Mouse (Mus musculus): ENCODE measurements around the gene Foxo6.
A peak's percentile ranks its signal among the peaks of the same experiment; 100 is the strongest.

Foxo6 gene

GRCm38 (mm10) chr4:120248800-120249261 is 38.3 kb downstream of the Foxo6 start:
- peak; percentile 55 to 69 for DNase-seq (ENCODE audit: low spot score in 2 of 2)

GRCm38 (mm10) chr4:120247412-120247811 is 39.7 kb downstream of the Foxo6 start:
- no peak for DNase-seq (ENCODE audit: low spot score in 2 of 2)

- DNase-seq (ENCODE audit: low spot score in 2 of 2): no peak
These were observed 41.1 kb downstream of the Foxo6 start for GRCm38 (mm10) chr4:120246086-120246485.

GRCm38 (mm10) chr4:120242783-120243262 is 44.3 kb downstream of the Foxo6 start:
- DNase-seq (ENCODE audit: low spot score in 2 of 2): peak; percentile 71 to 79

GRCm38 (mm10) chr4:120241106-120241505 is 46.0 kb downstream of the Foxo6 start:
- no peak for DNase-seq (ENCODE audit: low spot score in 2 of 2)

- no peak for DNase-seq (ENCODE audit: low spot score in 2 of 2)
These were observed 47.7 kb downstream of the Foxo6 start for GRCm38 (mm10) chr4:120239419-120239818.

GRCm38 (mm10) chr4:120233243-120233642 is 53.9 kb downstream of the Foxo6 start:
- no peak for DNase-seq (ENCODE audit: low spot score in 2 of 2)

- no peak for DNase-seq (ENCODE audit: low spot score in 2 of 2)
These were observed 54.6 kb downstream of the Foxo6 start for GRCm38 (mm10) chr4:120232541-120232940.

- DNase-seq (ENCODE audit: low spot score in 2 of 2): no peak
These were observed 55.2 kb downstream of the Foxo6 start for GRCm38 (mm10) chr4:120231982-120232381.

GRCm38 (mm10) chr4:120230256-120230649 is 56.9 kb downstream of the Foxo6 start:
- peak; percentile 73 to 82 for DNase-seq (ENCODE audit: low spot score in 2 of 2)

- no peak for DNase-seq (ENCODE audit: low spot score in 2 of 2)
These were observed 57.5 kb downstream of the Foxo6 start for GRCm38 (mm10) chr4:120229505-120230255.

GRCm38 (mm10) chr4:120228613-120229012 is 58.5 kb downstream of the Foxo6 start:
- DNase-seq (ENCODE audit: low spot score in 2 of 2): no peak

- DNase-seq (ENCODE audit: low spot score in 2 of 2): no peak
These were observed 59.9 kb downstream of the Foxo6 start for GRCm38 (mm10) chr4:120227224-120227623.

- DNase-seq (ENCODE audit: low spot score in 2 of 2): no peak
These were observed 60.5 kb downstream of the Foxo6 start for GRCm38 (mm10) chr4:120226682-120227081.

- peak; percentile 79 to 81 for DNase-seq (ENCODE audit: low spot score in 2 of 2)
These were observed 61.9 kb downstream of the Foxo6 start for GRCm38 (mm10) chr4:120225135-120225780.

- peak; percentile 13 to 20 for DNase-seq (ENCODE audit: low spot score in 2 of 2)
These were observed 63.3 kb downstream of the Foxo6 start for GRCm38 (mm10) chr4:120223805-120224204.

- DNase-seq (ENCODE audit: low spot score in 2 of 2): no peak
These were observed 63.9 kb downstream of the Foxo6 start for GRCm38 (mm10) chr4:120223108-120223745.

- DNase-seq (ENCODE audit: low spot score in 2 of 2): no peak
These were observed 65.4 kb downstream of the Foxo6 start for GRCm38 (mm10) chr4:120221708-120222107.

GRCm38 (mm10) chr4:120218878-120219277 is 68.3 kb downstream of the Foxo6 start:
- no peak for DNase-seq (ENCODE audit: low spot score in 2 of 2)
